ENCODE assay signal across 8 mouse cellular contexts in the genomic region with DNA sequence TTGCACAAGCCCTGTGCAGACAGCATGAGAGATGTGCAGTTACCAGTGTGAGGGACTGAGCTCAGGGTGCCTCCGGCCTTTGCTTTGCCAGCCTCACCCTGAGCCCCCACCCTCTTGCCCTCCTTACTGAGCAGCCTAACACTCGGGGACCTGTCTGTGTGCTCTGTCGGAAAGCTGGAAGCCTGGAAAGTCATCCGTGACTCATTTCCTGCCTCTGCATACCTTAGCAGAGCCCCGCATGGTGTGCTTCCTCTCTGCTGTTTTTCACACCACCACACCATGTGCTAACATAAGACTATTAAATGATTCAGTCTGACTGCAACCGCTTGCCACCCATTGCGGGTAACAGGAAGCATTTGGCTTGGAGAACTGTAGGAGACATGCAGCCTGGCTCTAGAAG.
A peak's percentile ranks its signal among the peaks of the same experiment; 100 is the strongest.
DNase-seq lines count a peak whose midpoint lies in the region; ATAC-seq and TF ChIP-seq lines count a peak whose summit lies in the region.

No protein-coding gene starts in this region.

- 30% methylated on average over 7 of the region's 7 CpGs for WGBS in kidney, embryonic 15.5 days
- WGBS in bone marrow, adult 2 months, result 9% methylated on average over 7 of the region's 7 CpGs
- WGBS in midbrain, postnatal 0 days, result 75% methylated on average over 7 of the region's 7 CpGs

- H3K9me3 ChIP-seq in kidney, embryonic 15.5 days (replicated peaks), result no peaks in the 10 kb centered on the region
- H3K9me3 ChIP-seq in midbrain, postnatal 0 days (ENCODE audit: low read length), result no peaks in the 10 kb centered on the region

- no peak for DNase-seq in kidney, adult 18-20 months
- DNase-seq in left cerebral cortex, postnatal 25 days (ENCODE audit: low spot score in 2 of 2), result peak; percentile 31 to 84
- no peak for DNase-seq in retina, embryonic 14.5 days (ENCODE audit: low spot score)
- no peak for DNase-seq in midbrain, postnatal 0 days (ENCODE audit: low spot score)
- no peak for DNase-seq in cerebellum, adult 11-12 months

- TF ChIP-seq POLR2A in bone marrow, adult 2 months (IDR thresholded peaks at IDR 0.05; ENCODE audit: borderline replicate concordance, control insufficient read depth, low read depth, low read length), result no peak

- H3K27ac ChIP-seq in kidney, embryonic 15.5 days, result no peak overlapping the region
- peak overlapping the region; percentile 36 for H3K27ac ChIP-seq in bone marrow, adult 2 months (ENCODE audit: control insufficient read depth, insufficient read depth, low read depth, low read length, poor library complexity)
- no peak overlapping the region; the same call in 1 of the 2 replicates for H3K27ac ChIP-seq in midbrain, postnatal 0 days (ENCODE audit: low read depth, low read length)

- peak overlapping the region; percentile 28 for H3ac ChIP-seq in C2C12 (ENCODE audit: control insufficient read depth, insufficient read length, low read depth)

- H3K79me3 ChIP-seq in C2C12 (ENCODE audit: low read depth), result no peaks in the 10 kb centered on the region

- H3K27me3 ChIP-seq in kidney, embryonic 15.5 days, result no peaks in the 10 kb centered on the region
- no peaks in the 10 kb centered on the region for H3K27me3 ChIP-seq in C2C12 (ENCODE audit: control insufficient read depth, insufficient read depth, insufficient read length)
- H3K27me3 ChIP-seq in midbrain, postnatal 0 days (ENCODE audit: insufficient read depth, low read length), result no peaks in the 10 kb centered on the region

- no peak overlapping the region for H3K4me3 ChIP-seq in kidney, embryonic 15.5 days (replicated peaks)
- H3K4me3 ChIP-seq in C2C12 (ENCODE audit: insufficient read depth, poor library complexity, severe bottlenecking), result no peak overlapping the region
- no peak overlapping the region for H3K4me3 ChIP-seq in bone marrow, adult 2 months (replicated peaks; ENCODE audit: control insufficient read depth, low read depth, low read length)
- no peak overlapping the region for H3K4me3 ChIP-seq in midbrain, postnatal 0 days (ENCODE audit: low read depth, low read length)

- H3K4me2 ChIP-seq in kidney, embryonic 15.5 days, result no peak overlapping the region
- H3K4me2 ChIP-seq in midbrain, postnatal 0 days (ENCODE audit: low read depth, low read length, poor library complexity, severe bottlenecking), result no peak overlapping the region

- no peak overlapping the region for H3K9ac ChIP-seq in kidney, embryonic 15.5 days
- no peak overlapping the region for H3K9ac ChIP-seq in midbrain, postnatal 0 days (replicated peaks; ENCODE audit: low read length, poor library complexity, severe bottlenecking)

- intact Hi-C loops in left cerebral cortex, postnatal 25 days (cut with DNase I), result no loop called here

- ATAC-seq in kidney, embryonic 15.5 days (replicated peaks; ENCODE audit: low FRiP score), result peak; percentile 85
- ATAC-seq in midbrain, postnatal 0 days (ENCODE audit: low FRiP score), result no peak

- peaks cover 9% of the 10 kb centered on the region for H3K4me1 ChIP-seq in kidney, embryonic 15.5 days
- H3K4me1 ChIP-seq in bone marrow, adult 2 months (ENCODE audit: control insufficient read depth, insufficient read depth, low read length), result peaks cover 3% of the 10 kb centered on the region
- no peaks in the 10 kb centered on the region for H3K4me1 ChIP-seq in midbrain, postnatal 0 days (ENCODE audit: insufficient read depth, low read length)

- H3K36me3 ChIP-seq in kidney, embryonic 15.5 days, result no peaks in the 10 kb centered on the region
- peaks cover 4% of the 10 kb centered on the region for H3K36me3 ChIP-seq in C2C12 (ENCODE audit: control insufficient read depth, insufficient read depth)
- no peaks in the 10 kb centered on the region for H3K36me3 ChIP-seq in midbrain, postnatal 0 days (ENCODE audit: insufficient read depth, low read length)

- no peak for TF ChIP-seq CTCF in C2C12 (IDR thresholded peaks at IDR 0.05; ENCODE audit: control insufficient read depth, insufficient read depth, insufficient read length)
- TF ChIP-seq CTCF in bone marrow, adult 2 months (IDR thresholded peaks at IDR 0.05; ENCODE audit: control insufficient read depth, insufficient read depth, low read length), result no peak
- no peak for TF ChIP-seq CTCF in midbrain, postnatal 0 days (IDR thresholded peaks at IDR 0.05)

- no peaks in the 10 kb centered on the region for H3K79me2 ChIP-seq in C2C12 (ENCODE audit: control insufficient read depth, insufficient read depth)

TF ChIP-seq in C2C12, 6 proteins besides CTCF, POLR2A, EP300 and RAD21:
- TF ChIP-seq MYOG (IDR thresholded peaks at IDR 0.05; ENCODE audit: control insufficient read depth, extremely low read depth, insufficient read length) (no peak), CEBPB (IDR thresholded peaks at IDR 0.05; ENCODE audit: low read depth) (peak; percentile 21), MYOD1 (IDR thresholded peaks at IDR 0.05; ENCODE audit: control insufficient read depth, insufficient read length, low read depth) (peak; percentile 30), MAX (IDR thresholded peaks at IDR 0.05) (peak; percentile 99), FOSL1 (IDR thresholded peaks at IDR 0.05; ENCODE audit: insufficient read depth, low read length, poor library complexity, severe bottlenecking) (peak; percentile 94), USF1 (IDR thresholded peaks at IDR 0.05; ENCODE audit: low read depth) (no peak)
TF ChIP-seq in C2C12: peak in this region for 4.

Comparison
In these comparisons a context has a peak if more than half of its experiments do, and no peak if none do; other contexts are left out.
1. DNase-seq: peak in left cerebral cortex, postnatal 25 days (2 of 2); none in kidney, adult 18-20 months (single experiment), retina, embryonic 14.5 days (single experiment), midbrain, postnatal 0 days (single experiment) and cerebellum, adult 11-12 months (single experiment).